Mouse (Mus musculus): ENCODE results near the gene BC049730.
"Not testable (repeated sequence)": the region's sequence is repeated elsewhere in the genome, so short reads cannot be mapped to it uniquely, and the experiment has no call there.

The BC049730 gene

DNA sequence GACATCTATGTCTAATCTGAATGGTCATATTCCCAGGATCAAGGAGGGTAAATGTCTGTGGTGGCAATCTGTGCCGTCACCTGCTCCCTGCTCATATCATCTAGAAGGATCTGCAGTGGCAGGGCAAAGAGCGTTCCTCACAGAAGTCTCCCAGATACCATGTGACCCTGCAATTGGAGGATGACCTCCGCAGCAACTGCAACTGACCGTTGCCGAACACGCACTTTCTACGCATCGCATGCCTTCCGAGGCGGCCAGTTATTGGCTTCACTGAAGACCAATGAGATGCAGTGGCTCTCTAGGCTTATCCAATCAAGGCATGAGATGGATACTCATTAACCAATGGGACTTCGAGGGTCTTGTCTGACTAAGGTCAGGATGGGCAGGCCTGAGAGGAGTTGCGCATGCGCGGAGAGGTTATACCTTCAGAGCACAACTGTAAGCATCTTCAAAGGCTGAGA, at the start of gene BC049730:
Gene BC049730, plus strand, starts transcription at position 411 of the 461 bp plus-strand sequence.
- DNase-seq = no peak

DNA sequence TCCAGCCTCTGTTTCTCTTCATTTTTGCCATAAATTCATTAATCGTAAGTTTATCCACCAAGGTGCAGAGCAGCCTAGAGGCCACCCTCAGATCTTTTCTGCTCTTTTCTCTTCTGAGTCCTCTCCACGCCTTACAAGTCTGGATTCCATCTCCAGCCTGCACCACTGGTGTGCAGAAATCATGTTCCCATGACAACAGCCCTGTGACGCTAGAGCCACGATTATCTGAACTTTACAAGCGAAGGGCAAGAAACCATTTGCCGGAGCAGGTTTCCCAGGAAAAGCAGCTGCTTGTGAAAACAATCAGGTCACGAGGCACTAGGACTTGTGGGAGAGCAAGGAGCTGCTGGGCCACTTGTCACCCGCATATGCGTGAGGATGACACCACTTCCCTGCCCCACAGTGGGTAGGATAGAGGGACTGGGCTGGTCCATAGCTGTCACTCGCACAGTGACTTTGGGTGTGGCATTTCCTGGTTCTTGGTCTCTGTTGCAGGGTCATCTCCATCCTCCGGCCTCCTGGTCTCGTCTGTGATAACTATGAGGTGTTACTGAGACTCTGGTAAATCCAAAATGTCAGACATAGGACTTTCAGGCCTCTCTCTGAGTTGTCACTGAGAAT, 49.2 kb upstream of the BC049730 start:
- DNase-seq = no peak

DNA sequence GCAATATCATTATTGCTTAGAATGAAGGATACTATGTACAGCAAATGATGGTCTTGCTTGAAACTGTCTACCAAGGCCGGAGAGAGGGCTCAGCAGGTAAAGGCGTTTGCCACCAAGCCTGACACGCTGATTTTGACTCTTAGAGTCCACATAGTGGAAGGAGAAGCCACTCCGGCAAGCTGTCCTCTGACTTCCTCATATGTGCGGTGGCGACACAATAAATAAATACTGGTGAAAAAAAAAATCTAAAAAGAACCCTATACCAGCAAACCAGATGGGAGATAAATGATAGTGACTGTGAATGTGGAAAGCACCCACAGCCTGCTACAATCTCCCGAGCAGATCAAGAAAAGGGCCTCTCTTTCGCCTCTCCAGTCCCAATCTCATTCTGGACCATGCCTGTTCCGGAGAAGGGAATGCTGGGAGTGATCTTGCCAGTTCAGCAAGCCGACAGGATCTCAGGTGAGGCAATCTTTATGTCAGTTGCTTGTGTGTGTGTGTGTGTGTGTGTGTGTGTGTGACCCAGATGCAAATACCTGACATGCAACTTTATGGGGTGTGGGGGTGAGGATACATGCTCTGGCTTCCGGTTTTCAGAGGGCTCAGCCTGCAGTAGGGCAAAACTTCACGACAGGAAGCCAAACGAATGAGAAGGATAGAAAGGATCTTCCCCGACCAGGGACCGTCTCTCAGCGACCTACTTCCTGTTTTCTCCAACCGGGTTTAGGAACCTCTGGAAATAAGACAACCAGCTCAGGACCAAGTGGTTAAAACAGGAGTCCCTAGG, 47.7 kb upstream of the BC049730 start:
- no peak for DNase-seq

DNA sequence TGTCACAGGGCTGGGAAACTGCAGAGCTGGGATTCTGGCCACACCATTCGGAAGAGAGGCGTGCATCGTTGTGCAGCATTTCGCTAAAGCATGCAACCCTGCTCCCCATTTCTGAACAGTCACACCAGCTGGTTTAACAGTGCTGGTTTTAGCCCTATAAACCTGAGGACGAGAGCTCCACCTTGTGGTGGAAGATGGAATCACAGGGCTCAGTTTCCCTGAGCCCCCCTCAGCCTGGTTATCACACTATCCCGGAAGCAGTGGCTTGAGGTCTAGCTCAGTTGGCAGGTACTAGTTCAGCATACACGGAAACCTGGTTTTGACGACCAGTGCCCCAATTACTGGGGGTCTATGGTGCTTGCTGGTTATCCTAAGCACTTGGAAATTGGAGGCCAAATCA, 46.5 kb upstream of the BC049730 start:
- peak; percentile 26 for DNase-seq

DNA sequence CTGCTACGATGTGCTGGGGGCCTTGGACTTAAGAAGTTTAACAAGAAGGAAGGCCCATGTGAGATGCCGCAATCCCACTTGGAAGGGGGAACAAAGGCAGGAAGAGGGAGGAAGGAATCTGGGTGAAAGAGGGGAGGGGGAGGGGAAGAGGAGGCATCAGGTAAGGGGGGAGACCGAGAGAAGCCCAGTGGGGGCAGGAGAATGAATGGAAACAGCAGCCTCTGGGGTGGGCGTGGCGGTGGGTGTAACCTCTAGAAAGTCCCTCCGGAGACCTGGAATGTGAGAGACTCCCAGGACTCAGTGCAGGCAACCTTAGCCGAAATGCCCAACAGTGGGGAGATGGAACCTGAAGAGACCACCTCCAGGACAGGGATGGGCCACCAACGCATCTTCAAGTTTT, 44.7 kb upstream of the BC049730 start:
- no peak for DNase-seq

DNA sequence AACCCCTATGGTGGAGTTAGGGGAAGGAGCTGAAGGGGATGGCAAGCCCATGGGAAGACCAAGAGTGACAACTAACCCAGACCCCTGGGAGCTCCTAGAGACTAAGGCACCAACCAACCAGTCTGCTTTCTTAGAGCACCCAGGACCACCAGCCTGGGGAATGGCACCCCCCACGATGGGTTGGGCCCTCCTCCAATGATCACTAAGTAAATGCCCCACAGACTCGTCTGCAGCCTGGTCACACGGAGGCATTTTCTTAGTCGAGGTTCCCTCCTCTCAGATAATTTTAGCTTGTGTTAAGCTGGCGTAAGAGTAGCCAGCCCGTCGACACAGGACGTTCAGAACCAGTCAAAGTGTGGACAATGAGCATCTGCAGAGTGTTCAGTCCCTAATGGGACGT, 44.1 kb upstream of the BC049730 start:
- DNase-seq = no peak

DNA sequence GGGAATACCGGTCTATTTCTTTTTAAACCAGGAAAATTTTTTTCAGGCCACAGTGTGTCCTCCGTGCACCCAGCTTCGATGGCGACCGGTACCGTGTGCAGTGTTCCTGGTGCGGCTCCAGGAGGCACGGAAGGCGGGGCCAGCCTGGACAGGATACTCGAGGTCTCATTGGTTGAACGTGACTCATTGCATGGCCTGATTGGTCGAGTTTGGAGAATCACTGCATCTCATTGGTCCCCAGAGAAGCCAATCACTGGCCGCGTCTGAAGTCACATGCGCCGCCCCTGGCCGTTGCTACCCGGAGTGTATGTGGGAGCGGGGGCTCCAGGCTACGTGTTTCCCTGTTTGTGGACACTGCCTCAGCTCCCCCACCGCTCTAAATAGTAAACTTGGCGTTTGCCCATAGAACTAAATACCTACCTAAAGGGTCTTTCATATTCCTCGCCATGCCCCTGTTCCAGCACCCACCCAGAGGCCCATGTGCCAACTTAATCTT, 37.0 kb upstream of the BC049730 start:
- no peak for DNase-seq

DNA sequence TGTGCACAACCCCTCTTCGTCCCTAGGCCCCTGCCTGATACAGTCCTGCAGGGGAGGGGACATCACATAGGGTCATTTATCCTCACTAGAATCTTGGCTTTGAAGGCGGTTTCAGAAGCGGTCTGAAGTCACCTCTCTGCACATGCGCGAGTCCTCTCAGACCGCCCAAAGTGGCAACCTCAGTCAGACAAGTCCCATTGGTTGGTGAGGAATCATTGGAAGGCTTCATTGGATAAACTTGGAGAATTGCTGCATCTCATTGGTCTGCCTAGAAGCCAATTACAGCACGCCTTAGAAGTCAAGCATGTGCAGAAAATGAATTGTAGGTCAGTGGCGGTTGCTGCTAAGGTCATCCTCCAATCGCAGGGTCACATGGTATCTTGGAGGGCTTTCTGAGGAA, 32.5 kb upstream of the BC049730 start, which contains the start of gene Tex101:
Gene Tex101, minus strand, starts transcription at position 101 of the 400 bp plus-strand sequence.
- DNase-seq = no peak

DNA sequence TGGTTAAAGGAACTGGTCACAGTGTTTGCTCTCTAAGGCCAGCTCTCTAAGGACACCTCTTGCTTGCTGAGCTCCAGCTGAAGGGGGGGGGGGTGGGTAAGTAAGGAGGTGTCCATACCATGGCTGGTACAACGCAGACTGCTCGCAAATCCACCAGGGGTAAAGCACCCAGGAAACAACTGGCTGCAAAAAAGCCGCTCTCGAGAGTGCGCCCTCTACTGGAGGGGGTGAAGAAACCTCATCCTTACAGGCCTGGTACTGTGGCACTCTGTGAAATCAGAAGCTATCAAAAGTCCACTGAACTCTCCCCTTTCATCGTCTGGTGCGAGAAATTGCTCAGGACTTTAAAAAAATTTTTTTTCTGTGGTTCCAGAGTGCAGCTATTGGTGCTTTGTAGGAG, 24.9 kb upstream of the BC049730 start:
- DNase-seq = not testable (repeated sequence)

DNA sequence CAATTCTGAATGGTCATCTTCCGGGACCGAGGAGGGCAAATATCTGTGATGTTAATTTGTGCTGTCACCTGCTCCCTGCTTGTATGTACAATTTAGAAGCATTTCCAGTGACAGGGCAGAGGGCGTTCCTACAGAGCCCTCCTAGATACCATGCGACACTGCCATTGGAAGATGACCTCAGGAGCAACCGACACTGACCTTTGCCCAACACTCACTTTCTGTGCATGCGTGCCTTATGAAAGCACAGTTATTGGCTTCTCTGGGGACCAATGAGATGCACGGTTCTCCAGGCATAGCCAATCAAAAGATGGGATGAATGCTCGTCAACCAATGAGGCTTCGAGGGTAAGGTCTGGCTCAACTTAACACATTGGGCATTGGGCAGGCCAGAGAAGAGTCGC, 21.5 kb upstream of the BC049730 start:
- not testable (repeated sequence) for DNase-seq

DNA sequence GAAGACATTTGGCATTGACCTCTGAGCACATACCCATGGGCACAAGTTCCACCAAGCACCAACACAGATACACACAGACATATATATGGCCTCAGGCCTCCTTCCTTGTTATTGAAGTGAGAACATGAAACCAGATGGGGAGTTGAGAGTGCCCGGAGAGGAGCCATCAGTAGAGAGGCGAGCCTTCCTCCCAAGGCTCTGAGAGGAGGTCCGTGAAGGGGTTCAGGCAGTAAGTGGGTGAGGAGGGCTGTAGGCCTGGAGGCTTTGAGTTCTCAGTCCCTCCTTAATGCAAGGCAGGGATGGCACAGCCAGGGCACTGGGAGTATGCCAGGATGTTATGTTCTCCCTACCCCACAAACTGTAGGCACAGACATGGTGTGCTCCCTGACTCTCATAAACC, 16.3 kb upstream of the BC049730 start:
- not testable (repeated sequence) for DNase-seq

DNA sequence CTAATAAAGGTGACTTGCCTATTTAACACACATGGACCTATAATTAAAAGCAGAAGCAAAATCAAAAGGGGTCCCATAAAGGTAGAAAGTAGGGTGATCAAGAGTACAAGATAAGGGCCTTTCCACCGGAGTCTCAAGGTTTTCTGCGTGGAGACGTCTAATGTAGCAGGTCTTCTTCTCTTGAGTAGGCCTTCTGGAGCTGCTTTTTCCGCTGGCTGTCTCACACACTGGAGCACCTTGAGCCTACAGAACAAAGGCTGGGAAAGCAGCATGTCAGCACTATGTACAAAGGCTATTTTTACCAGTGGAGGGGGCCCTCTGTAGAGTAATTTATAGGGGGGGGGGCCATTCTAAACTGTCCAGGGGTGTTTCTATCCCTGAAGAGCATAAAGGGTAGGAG, 11.2 kb upstream of the BC049730 start:
- DNase-seq = not testable (repeated sequence)

DNA sequence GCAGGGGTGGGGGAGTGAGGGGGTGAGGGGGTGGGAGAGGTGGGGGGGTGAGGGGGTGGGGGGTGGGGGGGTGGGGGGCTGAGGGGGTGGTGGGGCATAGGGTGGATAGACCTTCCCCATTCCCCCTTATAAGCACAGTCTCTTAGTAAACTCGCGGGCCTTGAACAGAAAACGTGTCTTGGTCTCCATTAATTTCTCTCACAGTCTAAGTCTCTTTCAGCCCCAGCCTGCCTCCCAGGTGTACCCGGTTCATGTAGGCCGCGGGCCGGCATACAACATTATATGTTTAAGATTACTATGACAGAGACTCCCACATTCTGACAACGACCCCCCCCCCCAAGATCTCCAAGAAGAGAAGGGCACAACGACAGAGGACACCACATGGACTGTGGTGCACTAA, 6.2 kb upstream of the BC049730 start:
- DNase-seq = not testable (repeated sequence)

DNA sequence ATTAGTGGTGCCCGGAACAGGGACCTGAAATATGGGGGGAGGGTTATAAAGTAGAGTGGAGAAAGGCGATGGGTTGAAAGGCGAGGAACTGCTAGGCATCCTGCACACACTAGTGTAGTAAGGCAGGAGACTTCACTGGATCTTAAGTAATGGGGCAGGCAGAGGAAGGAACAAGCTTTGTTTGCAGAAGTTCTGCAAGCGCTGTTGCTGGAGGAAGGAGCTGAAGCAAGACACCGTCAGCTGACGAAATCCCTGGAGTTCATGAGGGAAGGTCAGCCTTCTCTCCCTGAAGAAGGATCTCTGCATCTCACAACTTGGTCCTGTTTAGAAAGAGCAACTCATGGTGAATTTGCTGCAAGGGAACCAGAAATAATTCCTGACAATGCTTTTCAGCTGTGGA, 6.0 kb downstream of the BC049730 start:
- DNase-seq = no peak

DNA sequence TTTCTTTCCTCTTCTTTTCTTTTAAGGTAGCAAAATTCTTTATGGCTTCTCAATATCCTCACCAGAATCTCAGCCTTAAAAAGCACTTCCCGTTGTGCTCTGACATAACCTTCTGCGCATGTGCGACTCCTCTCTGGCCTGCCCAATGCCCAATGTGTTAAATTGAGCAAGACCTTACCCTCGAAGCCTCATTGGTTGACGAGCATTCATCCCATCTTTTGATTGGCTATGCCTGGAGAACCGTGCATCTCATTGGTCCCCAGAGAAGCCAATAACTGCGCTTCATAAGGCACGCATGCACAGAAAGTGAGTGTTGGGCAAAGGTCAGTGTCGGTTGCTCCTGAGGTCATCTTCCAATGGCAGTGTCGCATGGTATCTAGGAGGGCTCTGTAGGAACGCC, 17.8 kb downstream of the BC049730 start, which contains the start of gene Gm4763:
Gene Gm4763, minus strand, starts transcription at position 101 of the 400 bp plus-strand sequence.
- not testable (repeated sequence) for DNase-seq

DNA sequence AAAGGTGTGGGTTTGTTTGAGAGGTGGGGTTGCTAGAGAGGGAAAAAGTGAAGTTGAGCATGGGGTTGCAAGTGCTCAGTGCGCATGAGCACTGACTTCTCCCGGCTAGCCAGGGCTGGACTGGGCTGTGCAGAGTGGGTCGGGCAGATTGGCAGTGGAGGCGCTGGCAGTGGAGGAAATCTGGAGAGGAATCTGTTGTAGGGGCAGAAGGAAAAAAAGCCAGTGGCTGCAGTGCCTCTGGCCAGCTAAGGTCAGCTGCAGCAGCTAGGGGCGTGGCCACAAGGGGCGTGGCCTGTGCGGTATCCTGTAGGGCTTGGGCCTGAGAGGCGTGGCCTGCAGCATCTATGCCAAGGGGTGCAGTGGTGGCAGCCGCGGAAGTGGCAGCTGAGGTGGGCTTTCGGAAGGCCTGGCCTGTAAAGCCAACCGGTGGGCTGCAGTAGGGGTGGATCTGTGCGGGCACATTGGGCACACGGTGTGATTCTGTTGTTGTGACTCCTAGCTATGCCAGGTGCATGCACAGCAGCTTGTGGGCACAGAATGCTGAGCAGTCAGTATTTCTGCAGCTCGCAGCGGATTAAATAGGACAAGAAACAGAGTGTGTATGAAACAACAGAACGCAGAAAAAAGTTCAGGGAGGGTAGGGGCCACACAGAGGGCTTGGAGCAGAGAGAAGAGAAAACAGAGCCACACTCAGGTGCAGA, 27.1 kb downstream of the BC049730 start:
- DNase-seq = no peak

DNA sequence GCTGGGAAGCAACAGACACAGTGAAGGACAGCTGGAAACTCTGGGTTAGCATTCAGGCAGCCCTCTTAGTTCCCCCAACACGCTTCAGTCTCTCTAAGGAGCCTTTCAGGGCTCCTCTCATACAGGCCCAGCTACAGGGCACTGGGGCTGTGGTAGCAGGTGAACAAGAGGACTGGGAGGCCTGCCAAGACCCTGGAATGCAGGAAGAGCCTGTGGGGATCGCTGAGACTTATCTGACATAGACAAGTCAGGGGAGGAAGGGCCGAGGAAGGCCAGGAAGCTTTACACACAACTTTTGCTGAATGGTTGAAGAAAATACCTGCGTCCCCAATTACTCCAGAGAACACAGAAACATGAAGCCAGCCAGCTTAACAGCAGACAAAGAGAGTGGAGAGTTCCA, 41.7 kb downstream of the BC049730 start:
- DNase-seq = no peak

DNA sequence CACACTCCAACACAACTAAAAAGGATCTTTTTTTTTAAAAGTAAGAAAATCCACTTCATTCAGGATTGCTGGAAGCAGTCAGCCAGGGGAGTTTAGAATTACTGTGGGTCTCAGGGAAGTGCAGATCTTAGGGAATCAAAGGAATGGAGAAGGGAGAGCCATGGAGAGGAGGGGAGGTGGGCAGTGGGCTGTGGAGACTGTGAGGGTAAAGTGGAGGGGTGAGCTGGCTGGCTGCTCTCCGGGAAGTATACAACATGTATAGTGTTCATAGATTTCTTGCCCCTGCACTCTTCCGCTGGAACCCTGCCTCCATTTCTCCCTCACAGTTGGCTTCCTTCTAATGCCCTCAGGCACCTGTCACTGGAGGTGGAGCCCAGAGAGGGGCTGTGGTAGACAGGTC, 42.6 kb downstream of the BC049730 start:
- DNase-seq = no peak

DNA sequence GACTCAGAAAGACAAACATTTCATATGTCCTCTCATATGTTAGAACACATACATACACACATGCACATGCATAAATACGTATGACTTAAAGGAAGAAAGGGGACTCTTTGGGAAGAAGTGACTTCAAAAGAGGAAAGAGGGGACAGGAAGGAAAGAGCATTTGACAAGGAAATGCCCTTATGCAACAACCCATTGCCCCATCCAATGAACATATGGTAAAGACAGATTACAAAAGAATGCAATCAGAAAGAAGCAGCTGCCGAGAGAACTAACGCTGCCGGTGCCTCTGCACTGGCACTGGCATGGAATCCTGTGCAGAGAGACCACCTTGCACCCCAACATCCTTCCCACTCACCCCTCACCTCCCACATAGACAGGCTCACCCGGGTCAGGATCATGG, 44.4 kb downstream of the BC049730 start:
- DNase-seq = no peak

DNA sequence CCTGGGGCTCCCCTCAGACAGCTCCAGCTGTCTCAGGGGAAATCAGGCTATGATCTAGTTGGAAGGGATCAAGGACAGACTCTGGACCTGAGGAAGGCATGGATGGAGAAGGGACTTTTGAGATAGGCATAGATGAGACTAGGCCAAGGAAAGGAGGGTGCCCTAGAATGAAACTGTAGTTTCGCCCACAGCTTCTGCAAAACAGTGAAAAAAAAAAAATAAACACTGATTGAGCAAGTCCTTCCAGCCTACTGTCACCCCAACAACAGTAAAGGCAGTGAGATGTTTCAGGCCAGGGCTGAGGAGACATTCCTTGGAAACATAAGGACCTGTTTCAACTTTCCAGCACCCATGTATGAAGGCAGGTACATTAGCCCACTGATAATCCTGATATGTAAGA, 49.5 kb downstream of the BC049730 start:
- no peak for DNase-seq

DNA sequence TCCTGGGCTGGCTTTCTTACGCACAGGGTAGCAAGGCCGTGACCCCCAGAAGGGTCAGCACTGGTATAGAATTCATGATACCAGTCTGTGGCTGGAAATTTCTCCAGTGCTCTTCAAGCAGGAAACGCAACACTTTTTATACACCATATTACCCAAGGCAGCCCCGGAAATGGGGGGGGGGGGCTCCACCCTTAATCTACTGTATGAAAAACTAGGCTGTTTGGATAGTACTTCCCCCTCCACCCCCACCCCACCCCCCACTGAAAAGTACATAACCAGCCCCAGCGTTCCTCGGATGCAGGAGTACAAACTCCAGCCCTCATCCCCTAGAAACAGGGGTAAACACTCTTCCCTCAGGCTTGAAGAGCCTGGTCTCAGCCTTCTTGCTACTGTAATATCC, 51.2 kb downstream of the BC049730 start, which contains the start of gene Cd177:
Gene Cd177, minus strand, starts transcription at position 101 of the 400 bp plus-strand sequence.
- no peak for DNase-seq

DNA sequence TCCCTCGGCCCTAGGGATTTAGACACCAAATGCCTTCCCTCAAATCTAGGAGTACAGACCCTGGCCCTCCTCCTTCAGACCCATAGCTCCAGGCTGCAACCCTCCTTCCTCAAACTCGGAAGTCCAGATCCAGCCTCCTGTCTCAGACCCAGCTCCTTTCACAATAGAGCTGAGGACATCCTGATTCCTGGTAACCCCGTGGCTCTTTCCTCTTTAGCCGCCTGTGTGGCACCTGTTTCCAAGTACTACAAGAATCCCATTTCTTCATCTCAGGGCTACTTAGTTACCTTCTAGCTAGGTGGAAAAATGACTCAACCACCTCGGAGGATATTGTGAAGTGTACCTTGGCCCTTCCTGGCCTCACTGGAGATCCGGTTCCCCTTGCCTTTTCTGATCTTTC, 52.1 kb downstream of the BC049730 start:
- no peak for DNase-seq

DNA sequence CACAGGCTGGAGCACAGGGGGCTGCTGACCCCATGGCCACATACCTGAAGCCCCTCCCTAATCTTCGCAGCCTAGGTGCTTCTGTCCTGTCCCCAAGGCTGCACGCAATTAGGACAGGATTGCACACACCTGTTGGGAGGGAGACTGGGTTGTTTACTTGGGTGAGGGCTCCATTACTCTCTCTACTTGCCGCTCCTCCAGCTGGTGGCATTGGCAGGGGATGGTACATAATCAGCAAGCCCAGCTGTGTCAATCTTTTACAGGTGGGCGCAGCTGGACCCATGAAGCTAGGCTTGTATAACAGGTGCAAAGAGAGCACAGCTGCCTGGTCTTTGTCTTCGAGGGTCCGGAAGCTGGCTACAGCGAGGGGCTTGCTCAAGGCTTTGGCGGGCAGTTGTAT, 53.5 kb downstream of the BC049730 start:
- no peak for DNase-seq
